Mouse (Mus musculus) forebrain, embryonic 16.5 days (tissue): ENCODE data around the gene Dhrs7b. TPM values are rescaled to one million over a fixed set of nuclear protein-coding genes. Genes with fewer than 3 reads are reported as not detected.

Experiments
- ATAC-seq: fragments of 200-750 bp; cut with Nextera tagmentation; 2 replicates; pipeline ENCODE4 v1.8.0; 2017; ENCODE audit warnings: mild to moderate bottlenecking, moderate library complexity
- H3K27ac ChIP-seq: fragments of 300-500 bp; sonication (generic); 2 replicates; pipeline ENCODE4 v1.5.1; 2014; ENCODE audit warnings: low read length, control low read depth
- H3K27me3 ChIP-seq: fragments of 300-500 bp; sonication (generic); replicated peaks from 2 replicates; pipeline ENCODE4 v1.6.1; 2014; ENCODE audit warnings: low read length; ENCODE audit not compliant: control insufficient read depth, insufficient read depth
- H3K36me3 ChIP-seq: fragments of 300-500 bp; sonication (generic); 2 replicates; pipeline ENCODE4 v1.6.1; 2014; ENCODE audit not compliant: control insufficient read depth, insufficient read depth
- H3K4me1 ChIP-seq: fragments of 300-500 bp; sonication (generic); replicated peaks from 2 replicates; pipeline ENCODE4 v1.6.1; 2014; ENCODE audit warnings: low read length; ENCODE audit not compliant: control insufficient read depth, insufficient read depth
- H3K4me2 ChIP-seq: fragments of 300-500 bp; sonication (generic); 2 replicates; pipeline ENCODE4 v1.6.1; 2014; ENCODE audit warnings: mild to moderate bottlenecking, low read length, control low read depth
- H3K4me3 ChIP-seq: fragments of 300-500 bp; sonication (generic); replicated peaks from 2 replicates; pipeline ENCODE4 v1.5.1; 2014; ENCODE audit warnings: mild to moderate bottlenecking, low read length, control low read depth
- H3K9ac ChIP-seq: fragments of 300-500 bp; sonication (generic); replicated peaks from 2 replicates; pipeline ENCODE4 v1.6.1; 2014; ENCODE audit warnings: low read depth, low read length, control low read depth
- H3K9me3 ChIP-seq: fragments of 300-500 bp; sonication (generic); 2 replicates; pipeline ENCODE4 v1.6.1; 2016; ENCODE audit warnings: low read length; ENCODE audit not compliant: control insufficient read depth
- WGBS: fragments of 180-500 bp; shearing (Covaris S2); extraction: QIAGEN DNeasy Blood & Tissue Kit; methylation state at CpG from one replicate; pipeline ENCODE4 v1.1.7; 2014; 5-methylcytosine and 5-hydroxymethylcytosine counted together
- polyA plus RNA-seq: library from polyadenylated mRNA; unstranded; fragments of >200 nt; fragmentation: Nextera tagmentation; extraction: Ambion mirVana; gene quantifications from 2 replicates; pipeline ENCODE4 v1.2.1, GENCODE M21; 2015

Gene Dhrs7b
- polyA plus RNA-seq, 1 experiment from 2014 or later, result 34.5 TPM

DNA sequence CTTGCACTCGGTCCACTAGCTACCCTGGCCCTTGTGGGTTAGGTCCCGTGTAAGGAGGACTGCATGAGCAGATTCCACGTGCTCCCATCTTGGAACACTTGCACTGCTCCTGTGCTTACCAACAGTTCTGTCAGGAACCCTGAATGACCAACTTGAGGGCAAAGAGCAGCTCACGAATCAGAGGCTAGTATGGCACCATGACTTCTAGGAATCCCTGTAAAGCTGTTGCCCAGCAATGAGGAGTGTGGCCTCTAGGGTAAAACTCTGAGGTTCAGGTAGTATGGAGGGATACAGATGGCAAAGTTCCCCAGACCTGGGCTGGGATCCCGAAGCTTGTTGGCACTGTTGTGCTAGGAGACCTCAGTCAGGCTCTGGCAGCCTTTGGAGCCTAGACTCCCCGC, 73.2 kb downstream of the Dhrs7b start:
- Histone ChIP-seq H3K36me3 (peaks cover 11% of the 10 kb centered on the region), H3K27me3 (no peaks in the 10 kb centered on the region), H3K27ac (no peak overlapping the region), H3K4me2 (no peak overlapping the region), H3K9me3 (no peaks in the 10 kb centered on the region), H3K4me1 (no peaks in the 10 kb centered on the region), H3K4me3 (no peak overlapping the region), H3K9ac (no peak overlapping the region)
- no peak for ATAC-seq
- 86% methylated on average over 6 of the region's 6 CpGs for WGBS

DNA sequence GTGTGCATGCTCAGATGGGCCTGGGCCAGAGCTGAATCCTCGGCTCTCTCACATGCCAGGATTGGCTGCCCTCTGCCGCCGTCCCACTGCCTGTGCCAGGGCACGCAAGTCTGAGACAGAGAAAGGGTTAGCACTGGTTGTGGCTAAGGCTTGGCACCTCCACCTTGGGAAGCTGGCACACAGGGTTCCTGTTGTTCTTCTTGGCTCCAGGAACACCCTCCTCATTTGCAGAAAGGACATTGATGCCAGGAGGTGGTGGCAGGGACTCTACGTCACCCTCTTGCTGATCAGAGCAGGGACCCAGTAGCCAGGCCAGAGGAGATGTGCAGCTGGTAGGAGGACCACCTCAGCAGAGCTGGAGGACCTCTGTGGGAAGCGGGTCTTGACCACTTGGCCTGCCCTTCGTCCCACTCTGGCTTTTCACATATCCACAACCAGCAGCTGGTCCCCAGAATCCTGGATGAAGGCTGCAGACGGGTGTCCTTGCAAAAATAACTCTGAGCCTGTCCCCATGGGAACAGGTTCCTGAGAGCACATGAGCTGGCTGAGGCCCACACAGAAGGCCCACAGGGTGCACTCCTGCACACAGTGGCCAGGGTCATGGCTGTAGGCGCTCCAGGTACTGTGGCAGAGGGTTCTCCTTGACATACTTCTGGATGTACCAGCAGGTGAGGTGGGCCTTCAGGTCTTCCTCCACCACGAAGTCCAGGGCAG, 75.1 kb downstream of the Dhrs7b start:
- no peaks in the 10 kb centered on the region for H3K4me1 ChIP-seq
- WGBS, result 91% methylated on average over 10 of the region's 10 CpGs

DNA sequence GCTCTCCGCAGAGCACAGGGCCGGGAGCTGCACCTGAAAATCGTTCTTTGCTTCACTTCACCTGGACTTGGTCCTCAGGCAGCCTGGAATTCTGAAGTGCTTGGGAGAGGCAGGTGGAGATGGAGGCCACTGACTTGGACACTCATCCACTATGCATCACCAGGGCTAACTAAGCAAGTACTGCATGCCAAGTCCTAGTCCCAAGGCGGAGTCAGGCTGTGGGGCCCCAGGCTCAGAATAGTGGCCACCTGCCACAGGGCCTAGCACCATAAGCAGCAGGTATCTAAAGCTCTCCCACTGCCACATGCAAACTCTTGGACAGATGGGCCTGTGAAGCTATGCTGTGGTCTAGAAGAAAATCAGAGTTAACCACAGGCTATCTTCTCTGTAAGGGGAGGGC, 76.0 kb downstream of the Dhrs7b start:
- H3K9ac ChIP-seq, result no peak overlapping the region
- peaks cover 2% of the 10 kb centered on the region for H3K4me1 ChIP-seq
- 90% methylated on average over 4 of the region's 4 CpGs for WGBS
- H3K36me3 ChIP-seq, result peaks cover 11% of the 10 kb centered on the region
- H3K27ac ChIP-seq, result no peak overlapping the region
- no peak for ATAC-seq
- H3K4me2 ChIP-seq, result no peak overlapping the region
- H3K9me3 ChIP-seq, result no peaks in the 10 kb centered on the region
- no peak overlapping the region for H3K4me3 ChIP-seq
- no peaks in the 10 kb centered on the region for H3K27me3 ChIP-seq

More for the DNA sequence above, 75.1 kb downstream of the Dhrs7b start:
- Histone ChIP-seq H3K36me3 (peaks cover 11% of the 10 kb centered on the region), H3K4me2 (no peak overlapping the region), H3K27me3 (no peaks in the 10 kb centered on the region), H3K9me3 (no peaks in the 10 kb centered on the region), H3K4me3 (no peak overlapping the region), H3K27ac (no peak overlapping the region), H3K9ac (no peak overlapping the region)
- ATAC-seq, result no peak

DNA sequence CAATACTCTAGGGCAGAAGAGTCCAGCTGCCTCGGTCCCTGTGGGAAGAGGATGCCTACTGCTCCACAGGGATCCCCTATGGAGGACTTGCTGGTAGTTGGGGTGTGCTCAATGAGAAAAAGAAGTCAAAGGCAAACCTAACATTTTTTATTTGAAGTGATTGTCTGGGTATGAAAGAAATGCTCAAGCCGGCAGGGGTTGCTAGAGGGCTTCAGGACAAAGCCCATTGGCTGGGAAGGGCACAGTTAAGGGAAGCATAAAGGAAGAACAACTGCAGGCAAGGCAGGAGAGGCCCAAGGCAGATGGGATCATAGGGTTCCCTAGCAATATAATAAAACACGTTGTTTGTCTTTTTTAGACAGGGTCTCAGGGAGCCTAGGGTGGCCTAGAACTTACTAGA, 77.6 kb downstream of the Dhrs7b start:
- peaks cover 17% of the 10 kb centered on the region for H3K4me1 ChIP-seq
- H3K4me3 ChIP-seq, result no peak overlapping the region
- ATAC-seq, result no peak
- no peak overlapping the region for H3K27ac ChIP-seq
- H3K9me3 ChIP-seq, result no peaks in the 10 kb centered on the region
- no peak overlapping the region for H3K4me2 ChIP-seq
- H3K9ac ChIP-seq, result no peak overlapping the region
- WGBS, result 75% methylated on average over 3 of the region's 3 CpGs
- H3K36me3 ChIP-seq, result peaks cover 10% of the 10 kb centered on the region
- no peaks in the 10 kb centered on the region for H3K27me3 ChIP-seq

DNA sequence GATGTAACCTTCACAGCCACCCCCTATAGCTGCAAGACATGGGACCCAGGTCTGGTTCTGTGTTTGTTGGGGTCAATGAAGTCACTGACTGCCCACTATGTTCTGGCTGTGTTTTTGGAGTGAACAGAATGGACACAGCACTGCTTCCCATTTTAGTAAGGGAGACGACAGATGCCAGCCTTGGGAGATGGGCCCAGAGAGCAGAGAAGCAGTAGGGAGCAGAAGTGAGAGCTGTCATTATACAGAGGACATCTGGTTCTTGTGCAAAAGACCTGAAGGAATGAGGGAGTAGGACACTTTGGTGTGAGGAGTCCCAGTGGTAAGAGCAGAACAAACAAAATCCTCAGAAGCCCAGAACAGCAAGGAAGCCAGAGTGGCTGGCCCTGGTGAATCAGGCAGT, 79.2 kb downstream of the Dhrs7b start:
- no peak overlapping the region for H3K4me2 ChIP-seq
- no peaks in the 10 kb centered on the region for H3K27me3 ChIP-seq
- no peaks in the 10 kb centered on the region for H3K9me3 ChIP-seq
- H3K4me3 ChIP-seq, result no peak overlapping the region
- no peak overlapping the region for H3K9ac ChIP-seq
- H3K36me3 ChIP-seq, result 0 out of 2 replicates have a peak, but pooled peaks cover 4% of the 10 kb centered on the region
- peaks cover 24% of the 10 kb centered on the region for H3K4me1 ChIP-seq
- ATAC-seq, result no peak
- WGBS, result 75% methylated on average over 1 of the region's 1 CpGs
- no peak overlapping the region for H3K27ac ChIP-seq

Other genes with a start within 250 kb of the Dhrs7b start
- 78.7 and 86.9 TPM in 2 replicates for gene Llgl1, start 130.9 kb upstream of the Dhrs7b start, polyA plus RNA-seq
- gene Flii, start 103.4 kb upstream of the Dhrs7b start, polyA plus RNA-seq, result 82.9 and 85.7 TPM in 2 replicates
- gene Mief2, start 102.2 kb upstream of the Dhrs7b start, polyA plus RNA-seq, result 25.5 and 25.7 TPM in 2 replicates
- 11.5 and 12.2 TPM in 2 replicates for gene Top3a, start 53.3 kb upstream of the Dhrs7b start, polyA plus RNA-seq
- 7.0 and 7.8 TPM in 2 replicates for gene Smcr8, start 53.1 kb upstream of the Dhrs7b start, polyA plus RNA-seq
- gene Shmt1, start 18.9 kb upstream of the Dhrs7b start, polyA plus RNA-seq, result 14.9 and 17.7 TPM in 2 replicates
- gene Tmem11, start 48.6 kb downstream of the Dhrs7b start, polyA plus RNA-seq, result 56.6 and 61.2 TPM in 2 replicates
- 32.5 and 35.0 TPM in 2 replicates for gene Natd1, start 84.1 kb downstream of the Dhrs7b start, polyA plus RNA-seq
- gene Map2k3, start 101.4 kb downstream of the Dhrs7b start, polyA plus RNA-seq, result 33.6 and 38.1 TPM in 2 replicates
- 0.92 and 1.6 TPM in 2 replicates for gene Kcnj12, start 191.9 kb downstream of the Dhrs7b start, polyA plus RNA-seq